Mouse (Mus musculus) CH12.LX (cell line): ENCODE data around the gene Abi3bp.

Source experiments
- CTCF ChIP-seq, 2 experiments: IDR thresholded peaks in 1 of 2; conservative IDR thresholded peaks in 1 of 2; 2 replicates each; pipeline ENCODE4 v1.5.1; 2011 to 2012; ENCODE audit warnings: low read depth in 2 of 2, low read length in 2 of 2, improper control_type of control experiment in 1 of 2, inconsistent platforms in 1 of 2, mild to moderate bottlenecking in 1 of 2, moderate library complexity in 1 of 2
- ELF1 ChIP-seq: IDR thresholded peaks from 2 replicates; pipeline ENCODE4 v1.6.1; 2014; ENCODE audit warnings: low read depth, mild to moderate bottlenecking, inconsistent platforms, low read length, improper control_type of control experiment
- EP300 ChIP-seq: IDR thresholded peaks from 2 replicates; pipeline ENCODE4 v1.6.1; 2011; ENCODE audit warnings: low read length, improper control_type of control experiment
- HCFC1 ChIP-seq: IDR thresholded peaks from 2 replicates; pipeline ENCODE4 v1.6.1; 2012; ENCODE audit warnings: low read depth, mild to moderate bottlenecking, inconsistent platforms, low read length, improper control_type of control experiment
- KAT2A ChIP-seq: IDR thresholded peaks from 2 replicates; pipeline ENCODE4 v1.6.1; 2012; ENCODE audit warnings: low read length, improper control_type of control experiment, inconsistent platforms; ENCODE audit not compliant: insufficient replicate concordance
- MAFK ChIP-seq: IDR thresholded peaks from 2 replicates; pipeline ENCODE4 v1.6.1; 2011; ENCODE audit warnings: low read length, improper control_type of control experiment; ENCODE audit not compliant: insufficient replicate concordance
- NELFE ChIP-seq: IDR thresholded peaks from 2 replicates; pipeline ENCODE4 v1.6.1; 2011; ENCODE audit warnings: low read depth, low read length, improper control_type of control experiment
- POLR2A ChIP-seq: IDR thresholded peaks from 2 replicates; pipeline ENCODE4 v1.6.1; 2011; ENCODE audit warnings: low read depth, mild to moderate bottlenecking, improper control_type of control experiment, low read length
- SMC3 ChIP-seq: IDR thresholded peaks from 2 replicates; pipeline ENCODE4 v1.6.1; 2011; ENCODE audit warnings: low read depth, low read length, improper control_type of control experiment
- TCF12 ChIP-seq: IDR thresholded peaks from 2 replicates; pipeline ENCODE4 v1.6.1; 2014; ENCODE audit warnings: low read depth, mild to moderate bottlenecking, inconsistent platforms, low read length, improper control_type of control experiment
- UBTF ChIP-seq: IDR thresholded peaks from 2 replicates; pipeline ENCODE4 v1.6.1; 2012; ENCODE audit warnings: low read depth, mild to moderate bottlenecking, inconsistent platforms, low read length, improper control_type of control experiment, moderate library complexity
- USF1 ChIP-seq: IDR thresholded peaks from 2 replicates; pipeline ENCODE4 v1.6.1; 2014; ENCODE audit warnings: low read depth, mild to moderate bottlenecking, inconsistent platforms, low read length, improper control_type of control experiment
- ZNF384 ChIP-seq: IDR thresholded peaks from 2 replicates; pipeline ENCODE4 v1.6.1; 2012; ENCODE audit warnings: low read depth, low read length, improper control_type of control experiment, inconsistent platforms

DNA sequence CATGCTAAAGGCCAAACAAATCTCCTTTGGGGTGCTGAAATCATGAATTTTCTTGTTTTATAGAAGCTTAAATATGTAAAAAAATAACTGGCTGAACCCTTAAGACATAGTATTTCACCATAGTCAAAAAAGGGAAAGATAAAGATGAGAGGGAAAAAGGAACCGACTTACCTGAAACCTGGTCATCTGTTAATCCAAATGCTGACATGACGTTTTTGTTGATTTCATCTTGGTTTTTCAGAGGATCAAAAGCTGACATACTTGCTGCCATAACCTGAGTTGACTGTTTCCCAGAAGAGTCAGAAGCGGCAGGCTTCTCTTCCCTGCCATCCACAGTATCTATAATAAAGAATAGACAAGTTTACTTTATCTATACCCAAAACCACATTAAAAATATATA lies 223.2 kb downstream of the Abi3bp start:
- no peak for TF ChIP-seq POLR2A
- no peak for TF ChIP-seq ELF1
- no peak for TF ChIP-seq TCF12
- no peak for TF ChIP-seq KAT2A
- TF ChIP-seq CTCF (conservative IDR thresholded peaks at IDR 0.05 in 1 of 2, IDR thresholded peaks at IDR 0.05 in 1 of 2; ENCODE audit: low read depth in 2 of 2, low read length in 2 of 2), result no peak
- no peak for TF ChIP-seq UBTF
- no peak for TF ChIP-seq USF1
- no peak for TF ChIP-seq HCFC1
- TF ChIP-seq NELFE, result no peak
- peak; percentile 93 for TF ChIP-seq MAFK
- no peak for TF ChIP-seq ZNF384
- TF ChIP-seq EP300, result no peak
- no peak for TF ChIP-seq SMC3
